Mouse (Mus musculus) telencephalon, adult 2 months (tissue): ENCODE data around the gene Galk1.
"Not testable (repeated sequence)": the region's sequence is repeated elsewhere in the genome, so short reads cannot be mapped to it uniquely, and the experiment has no call there.

ENCODE experiments used
- DNase-seq: peaks from one replicate; pipeline ENCODE4 v3.0.0-alpha.2; 2011; ENCODE audit warnings: low read depth, low spot score

Galk1 gene

DNA sequence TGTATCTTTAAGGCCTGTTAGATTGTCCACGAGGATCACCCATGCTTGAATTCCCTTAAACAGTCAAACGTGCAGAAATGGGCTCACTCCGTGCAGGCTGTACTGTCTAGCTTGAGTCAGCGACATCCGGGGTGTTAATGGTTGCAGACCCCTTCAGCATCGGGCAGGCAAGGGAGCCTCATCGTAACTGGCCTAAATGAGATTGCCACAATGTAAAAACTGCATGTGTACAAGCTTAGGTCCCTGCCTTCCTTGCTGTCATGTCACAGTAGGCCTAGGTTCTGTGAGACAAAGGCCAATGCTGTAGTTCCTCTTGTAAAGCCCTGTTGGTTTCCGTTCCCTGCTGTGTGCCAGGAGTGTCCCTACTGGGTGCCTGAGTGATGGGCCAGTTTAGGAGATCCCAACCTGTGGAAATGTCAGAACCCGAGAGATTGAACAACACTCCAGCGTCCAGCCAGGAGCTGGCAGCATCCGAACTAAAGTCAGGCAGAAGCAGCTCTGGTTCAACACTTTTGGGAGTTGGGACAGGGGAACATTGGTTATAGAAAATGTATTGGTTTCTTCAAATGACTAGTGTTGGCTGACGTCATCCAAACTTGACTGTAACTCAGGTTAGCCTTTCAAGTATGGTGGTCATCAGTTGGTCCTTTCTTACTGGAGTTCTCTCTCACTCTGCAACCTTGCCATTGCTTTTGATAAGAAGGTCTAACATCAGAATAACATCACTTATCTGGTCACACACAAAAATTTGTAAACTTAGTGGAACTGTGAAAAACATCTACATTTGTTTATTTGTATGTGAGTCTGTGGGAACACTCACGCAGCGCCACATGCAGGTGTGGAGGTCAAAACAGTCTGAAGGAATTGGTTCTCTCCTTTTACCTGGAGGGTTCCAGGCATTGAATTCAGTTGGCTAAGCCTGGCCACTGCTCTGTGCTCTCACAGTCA is 18.7 kb upstream of the Galk1 start:
- no peak for DNase-seq

DNA sequence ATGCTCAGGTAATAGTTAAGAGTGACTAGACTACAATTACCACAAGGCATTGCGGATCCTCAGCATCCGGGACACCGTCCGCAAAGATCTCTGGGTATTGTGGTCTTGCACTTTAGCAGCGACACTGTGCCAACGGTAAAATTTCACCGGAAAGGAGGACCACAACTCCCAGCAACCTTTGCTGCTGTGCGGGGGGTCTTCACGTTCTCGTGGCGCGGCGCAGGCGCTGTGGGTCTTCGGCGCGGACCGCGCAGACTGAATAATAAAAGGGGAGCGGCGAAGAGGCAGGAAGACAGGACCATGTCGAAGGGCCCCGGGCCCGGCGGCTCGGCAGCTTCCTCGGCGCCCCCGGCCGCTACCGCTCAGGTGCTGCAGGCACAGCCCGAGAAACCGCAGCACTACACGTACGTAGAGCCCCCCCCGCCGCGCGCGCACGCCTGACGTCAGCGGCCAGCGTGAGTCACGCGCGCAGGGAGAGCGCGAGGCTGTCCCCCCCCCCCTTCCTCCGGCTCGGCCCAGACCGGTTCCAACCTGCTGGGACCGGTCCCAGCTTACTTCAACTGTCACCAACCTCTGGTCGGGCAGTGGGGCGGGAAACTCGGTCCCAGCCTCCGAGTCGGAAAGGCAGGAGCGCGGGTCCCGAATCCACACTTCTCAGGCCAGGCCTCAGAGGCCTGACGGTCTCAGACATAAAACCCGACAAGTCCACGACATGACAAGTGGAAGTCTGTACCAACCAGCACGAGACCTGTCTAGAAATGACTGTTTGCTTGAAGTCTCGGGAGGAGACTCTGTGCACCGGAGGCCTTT is 17.8 kb upstream of the Galk1 start, which contains the start of gene Unk:
TSS of gene Unk (plus strand) at position 235 of the 810 bp plus-strand sequence.
- peak; percentile 99 for DNase-seq

DNA sequence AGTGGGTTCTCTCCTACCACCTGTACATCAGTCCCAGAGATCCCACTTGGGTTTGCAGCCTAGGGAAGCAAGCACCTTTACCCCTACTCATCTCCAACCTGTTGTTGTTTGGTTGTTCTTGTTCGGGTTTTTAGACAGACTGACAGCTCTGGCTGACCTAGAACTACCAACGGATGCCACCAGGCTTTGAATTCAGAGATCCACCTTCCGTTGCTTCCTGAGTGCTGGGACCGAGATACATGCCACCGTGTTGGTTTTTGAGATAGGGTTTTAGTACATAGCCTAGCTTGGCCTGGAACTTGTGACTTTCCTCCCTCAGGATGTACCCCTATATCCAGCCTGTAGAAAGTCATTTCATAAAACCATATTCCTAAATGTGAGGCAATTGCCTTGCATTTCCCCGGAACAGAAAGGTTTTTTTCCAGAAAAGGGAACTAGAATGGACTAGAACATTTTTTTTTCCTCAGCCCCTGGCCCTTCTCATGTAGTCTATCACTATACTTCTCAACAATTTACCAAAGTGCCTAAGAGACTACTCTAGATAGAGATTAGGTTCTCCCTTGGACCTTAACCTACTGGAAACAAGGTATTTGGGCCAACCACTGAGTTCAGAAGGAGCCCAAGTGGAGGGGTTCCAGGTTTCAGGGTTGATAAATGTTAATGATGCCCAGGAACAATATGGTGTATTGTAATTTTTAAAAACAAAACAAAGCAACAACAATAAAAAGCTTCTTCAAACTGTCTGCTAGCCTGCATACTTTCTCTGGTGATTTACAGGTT is 16.8 kb upstream of the Galk1 start:
- DNase-seq: no peak

DNA sequence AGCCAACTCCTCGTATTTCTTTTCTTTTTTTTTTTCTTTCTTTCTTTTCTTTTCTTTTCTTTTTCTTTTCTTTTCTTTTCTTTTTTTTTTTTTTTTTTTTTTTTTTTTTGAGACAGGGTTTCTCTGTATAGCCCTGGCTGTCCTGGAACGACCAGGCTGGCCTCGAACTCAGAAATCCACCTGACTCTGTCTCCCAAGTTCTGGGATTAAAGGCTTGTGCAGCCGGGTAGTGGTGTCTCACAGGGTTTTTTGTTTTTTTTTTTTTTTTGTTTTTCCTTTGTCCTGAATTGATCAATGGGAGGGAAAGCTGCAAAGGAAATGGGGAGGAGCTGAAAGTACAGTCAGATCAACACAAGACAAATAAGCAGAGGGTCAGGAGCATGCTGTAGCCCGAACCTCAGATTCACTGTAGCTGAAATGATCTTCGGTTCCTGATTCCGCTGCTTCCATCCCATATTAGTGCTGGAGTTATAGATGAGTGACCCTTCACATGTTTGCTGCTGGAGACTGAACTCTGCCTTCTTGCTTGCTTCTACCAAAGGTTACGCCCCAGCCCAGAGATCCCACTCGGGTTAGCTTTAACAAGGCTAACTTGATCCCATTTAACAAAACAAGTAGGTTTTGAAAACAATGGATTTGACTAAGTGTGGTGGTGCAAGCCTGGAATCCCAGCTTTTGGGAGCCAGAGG is 15.8 kb upstream of the Galk1 start:
- DNase-seq: no peak

DNA sequence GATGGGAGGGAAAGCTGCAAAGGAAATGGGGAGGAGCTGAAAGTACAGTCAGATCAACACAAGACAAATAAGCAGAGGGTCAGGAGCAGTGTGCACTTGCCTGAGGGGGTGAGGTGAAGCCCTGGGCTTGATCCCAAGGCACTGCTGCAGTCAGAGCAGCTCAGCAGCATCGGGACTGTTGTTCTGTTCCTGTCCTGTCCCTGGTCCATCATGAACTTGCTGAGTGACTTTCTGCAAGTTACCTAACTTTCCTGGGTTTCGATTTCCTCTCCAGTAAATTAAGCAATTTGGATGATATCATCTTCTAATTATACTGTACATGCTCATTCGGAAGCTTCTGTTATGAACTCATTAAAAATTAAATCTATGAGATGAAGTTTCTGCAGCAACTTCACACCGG is 15.2 kb upstream of the Galk1 start, which contains the start of gene H3f3b:
TSS of gene H3f3b (minus strand) at position 207 of the 400 bp plus-strand sequence.
- DNase-seq: no peak

DNA sequence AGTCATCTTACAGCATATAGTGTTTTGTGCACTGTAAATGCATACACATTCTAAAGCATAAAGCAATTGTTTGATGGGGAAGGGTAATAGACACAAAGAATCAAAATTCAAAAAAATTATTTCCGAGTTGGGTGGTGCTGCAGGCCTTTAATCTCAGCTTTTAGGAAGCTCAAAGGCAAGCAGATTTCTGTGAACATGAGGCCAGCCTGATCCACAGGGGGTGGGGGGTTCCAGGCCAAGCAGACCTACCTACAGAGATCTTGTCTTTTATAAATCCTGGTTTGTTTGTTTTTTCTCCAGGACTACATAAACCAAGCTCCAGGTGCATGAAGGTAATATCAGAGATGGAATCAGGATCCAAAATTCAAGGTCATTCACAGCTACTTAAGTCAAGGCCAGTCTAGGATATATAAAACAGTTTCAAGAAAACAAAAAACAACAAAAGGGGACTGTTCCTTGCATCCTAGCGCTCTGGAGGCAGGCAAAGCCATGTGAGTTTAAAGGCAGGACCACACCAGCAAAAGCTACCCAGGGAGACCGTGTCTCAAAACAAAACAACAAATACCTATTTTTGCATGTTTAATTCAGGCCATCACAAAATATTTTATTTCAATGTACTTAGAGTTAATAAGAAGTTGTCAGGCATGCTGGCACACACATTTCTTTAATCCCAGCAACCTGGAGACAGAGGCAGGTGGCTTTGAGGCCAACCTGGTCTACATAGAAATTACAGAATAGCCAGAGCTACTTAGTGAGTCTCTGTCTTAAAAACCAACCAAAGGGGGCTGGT is 12.7 kb upstream of the Galk1 start:
- DNase-seq: no peak

DNA sequence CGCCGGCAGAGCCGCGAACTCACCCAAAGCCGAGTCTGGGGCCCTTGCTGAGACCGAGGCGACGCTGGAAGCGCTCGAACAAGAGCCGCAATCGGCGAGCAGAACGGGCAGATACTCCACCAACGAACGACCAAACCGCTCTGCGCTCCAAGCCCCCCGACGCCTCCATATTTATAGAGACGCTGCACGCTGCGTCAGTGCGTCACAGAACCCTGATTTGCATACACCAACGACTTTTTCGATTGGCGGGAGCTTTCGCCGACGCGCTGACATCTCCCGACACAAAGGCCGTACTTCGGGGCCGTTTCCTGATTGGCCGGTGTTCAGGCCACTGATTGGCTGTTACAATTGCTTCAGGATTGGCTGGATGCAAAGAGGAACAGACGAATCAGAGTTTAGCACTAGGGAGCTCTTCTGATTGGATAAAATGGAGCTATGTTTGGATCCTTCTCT is 11.9 kb upstream of the Galk1 start:
- peak; percentile 100 for DNase-seq

DNA sequence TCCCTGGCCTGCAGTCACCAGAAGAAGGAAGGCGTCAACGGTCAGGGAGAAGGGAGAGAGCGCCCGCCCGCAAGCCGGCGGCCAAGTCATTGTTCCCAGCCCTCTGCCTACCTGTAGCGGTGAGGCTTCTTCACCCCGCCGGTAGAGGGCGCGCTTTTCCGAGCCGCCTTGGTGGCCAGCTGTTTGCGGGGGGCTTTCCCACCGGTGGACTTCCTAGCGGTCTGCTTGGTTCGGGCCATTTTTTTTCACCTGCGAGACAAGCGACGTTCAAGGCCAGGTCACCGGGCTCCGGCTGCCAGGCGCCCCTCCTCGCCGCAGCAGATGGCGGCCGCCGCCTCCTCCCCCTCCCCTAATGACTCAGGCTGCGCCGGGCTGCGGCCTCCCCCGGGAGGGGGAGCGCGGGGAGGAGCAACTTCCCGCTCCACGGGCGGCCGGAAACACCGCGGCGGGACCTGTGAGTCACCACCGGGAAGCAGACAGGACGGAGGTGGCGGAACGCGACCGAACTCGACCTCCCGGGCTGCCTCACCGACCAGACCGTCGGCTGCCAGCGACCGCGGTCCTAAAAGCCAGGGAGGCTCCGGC is 11.3 kb upstream of the Galk1 start:
- peak; percentile 45 for DNase-seq

DNA sequence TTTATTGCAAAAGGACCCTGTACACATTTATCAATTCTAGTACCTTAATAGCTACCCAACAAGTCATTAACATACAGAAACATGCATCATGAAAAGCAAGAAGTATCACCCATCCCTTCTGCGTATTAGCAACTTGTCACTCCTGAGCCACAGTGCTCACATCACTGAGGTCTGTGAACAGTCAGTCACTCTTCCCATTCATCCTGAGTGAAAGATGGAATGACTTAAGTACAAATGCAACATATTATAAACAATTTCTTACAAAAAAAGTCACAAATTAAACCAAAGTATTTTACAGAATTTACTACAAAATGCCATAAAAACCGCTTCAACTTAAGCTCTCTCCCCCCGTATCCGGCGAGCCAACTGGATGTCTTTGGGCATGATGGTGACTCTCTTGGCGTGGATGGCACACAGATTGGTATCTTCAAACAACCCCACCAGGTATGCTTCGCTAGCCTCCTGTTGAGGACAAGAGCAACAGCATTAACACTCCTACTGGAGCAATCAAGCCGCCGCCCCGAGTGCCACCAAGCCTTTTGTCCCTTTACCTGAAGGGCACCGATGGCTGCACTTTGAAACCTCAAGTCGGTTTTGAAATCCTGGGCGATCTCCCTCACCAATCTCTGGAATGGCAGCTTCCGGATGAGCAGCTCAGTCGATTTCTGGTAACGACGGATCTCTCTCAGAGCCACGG is 10.7 kb upstream of the Galk1 start:
- DNase-seq: not testable (repeated sequence)

DNA sequence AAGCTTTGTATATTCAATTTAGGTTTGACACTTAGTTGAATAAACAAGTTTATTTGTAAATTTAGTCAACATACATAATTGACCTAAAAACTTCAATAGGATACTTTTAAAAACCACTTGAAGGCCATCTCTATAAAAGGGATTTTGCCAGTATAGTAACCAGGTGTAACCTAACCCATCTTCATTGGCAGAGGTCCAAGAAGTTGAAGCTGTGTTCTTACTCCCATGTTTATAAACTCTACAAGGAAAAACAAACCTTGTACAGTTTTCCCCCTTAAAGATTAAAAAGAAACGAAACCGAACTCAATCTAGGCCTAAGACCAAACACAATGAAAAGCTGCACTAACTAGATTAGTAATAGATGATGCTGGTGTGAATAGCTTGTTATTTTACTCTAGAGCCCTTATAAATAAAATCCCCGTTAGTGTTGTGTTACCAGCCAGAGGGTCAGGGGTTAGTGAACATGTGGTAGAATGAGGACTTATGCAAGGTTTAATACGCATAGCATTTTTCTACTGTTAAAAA is 9.8 kb upstream of the Galk1 start:
- no peak for DNase-seq

DNA sequence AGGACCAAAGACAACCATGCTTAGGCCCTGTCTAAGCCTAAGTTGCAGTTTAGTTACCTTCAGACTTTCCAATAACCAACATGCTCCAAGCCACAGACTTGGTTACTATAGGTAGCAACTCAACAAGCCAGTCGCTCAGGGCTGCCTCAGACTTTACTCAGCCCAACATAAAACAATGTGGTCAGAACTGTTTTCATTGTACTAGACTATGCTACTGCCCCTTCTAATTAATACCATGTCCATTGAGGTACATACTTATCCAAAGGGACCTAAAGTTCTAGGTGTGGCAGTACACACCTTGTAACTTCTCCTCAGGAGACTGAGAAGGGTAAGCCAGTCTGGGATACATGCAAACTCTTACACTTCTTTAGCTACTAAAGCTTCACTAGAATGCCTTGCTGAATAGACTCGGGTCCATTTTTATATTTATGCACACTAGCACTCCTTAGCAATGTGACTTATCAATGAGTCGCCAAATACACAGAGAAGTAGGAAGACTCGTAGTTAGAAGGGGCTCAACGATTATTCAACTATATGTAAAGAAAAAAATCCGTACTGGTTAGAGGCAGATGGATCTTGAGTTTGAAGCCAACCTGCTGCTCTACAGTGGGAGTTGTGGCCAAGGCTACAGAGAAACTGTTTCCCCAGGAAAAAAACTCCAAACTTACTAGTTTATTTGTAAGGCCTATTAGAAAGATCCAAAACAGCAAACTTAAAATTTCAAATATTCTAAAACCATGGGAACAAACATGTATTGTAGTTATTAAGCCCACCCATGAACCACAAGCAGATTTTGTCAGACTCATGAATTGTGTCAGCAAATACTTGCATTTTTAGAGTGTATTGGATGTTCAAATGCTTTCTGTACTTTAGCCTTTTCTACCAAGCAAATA is 9.1 kb upstream of the Galk1 start:
- DNase-seq: no peak

DNA sequence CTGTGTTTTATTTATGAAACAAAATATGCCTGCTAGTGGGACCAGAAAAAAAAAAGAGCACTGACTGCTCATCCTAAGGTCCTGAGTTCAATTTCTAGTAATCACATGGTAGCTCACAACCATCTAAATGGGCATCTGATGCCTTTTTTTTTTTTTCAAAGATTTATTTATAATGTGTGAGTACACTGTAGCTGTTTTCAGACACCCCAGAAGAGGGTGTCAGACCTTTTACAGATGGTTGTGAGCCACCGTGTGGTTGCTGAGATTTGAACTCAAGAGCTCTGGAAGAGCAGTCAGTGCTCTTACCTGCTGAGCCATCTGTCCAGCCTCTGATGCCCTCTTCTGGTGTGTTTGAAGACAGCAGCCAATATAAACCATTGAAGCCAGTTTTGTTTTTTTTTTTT is 8.0 kb upstream of the Galk1 start:
- DNase-seq: no peak

DNA sequence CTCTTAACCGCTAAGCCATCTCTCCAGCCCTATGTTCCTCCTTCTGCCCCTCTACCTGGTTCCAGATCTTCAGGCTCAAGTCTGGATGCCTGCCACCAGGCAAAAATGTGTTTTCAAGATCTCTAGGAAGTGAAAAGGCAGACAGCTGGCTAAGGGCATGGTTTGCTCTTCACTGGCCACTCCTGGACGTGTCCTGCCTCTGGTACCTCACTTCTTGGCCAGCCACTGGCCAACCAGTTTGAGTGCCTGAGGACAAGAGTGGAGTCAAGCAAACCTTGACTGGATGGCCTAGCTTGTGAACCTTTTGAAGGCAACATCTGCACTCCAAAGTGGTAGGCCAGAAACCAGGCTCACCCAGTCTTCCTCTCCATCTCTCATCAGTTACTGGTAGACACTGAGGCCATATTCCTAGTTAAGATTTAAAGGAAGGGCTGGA is 7.5 kb upstream of the Galk1 start:
- DNase-seq: no peak

DNA sequence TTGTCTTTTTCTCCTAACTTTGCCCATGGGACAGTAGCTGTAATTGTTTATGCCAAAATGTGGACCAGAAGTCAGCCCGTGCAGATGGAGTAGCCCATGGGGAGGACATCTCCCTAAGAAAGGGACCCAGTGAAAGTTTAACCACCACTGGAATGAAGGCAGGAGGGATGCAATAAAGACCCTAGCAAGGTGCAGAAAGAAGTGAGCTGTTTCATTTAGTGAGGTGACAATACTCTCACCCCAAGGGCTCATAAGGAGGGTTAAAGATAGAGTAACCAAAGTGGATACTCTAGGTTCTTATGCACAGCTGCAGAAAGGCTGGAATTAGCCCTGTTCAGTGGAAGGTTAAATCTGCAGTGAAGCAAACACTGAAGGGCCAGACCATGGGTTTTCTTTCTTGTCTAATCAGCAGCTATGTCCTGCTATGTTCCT is 6.9 kb upstream of the Galk1 start:
- no peak for DNase-seq

DNA sequence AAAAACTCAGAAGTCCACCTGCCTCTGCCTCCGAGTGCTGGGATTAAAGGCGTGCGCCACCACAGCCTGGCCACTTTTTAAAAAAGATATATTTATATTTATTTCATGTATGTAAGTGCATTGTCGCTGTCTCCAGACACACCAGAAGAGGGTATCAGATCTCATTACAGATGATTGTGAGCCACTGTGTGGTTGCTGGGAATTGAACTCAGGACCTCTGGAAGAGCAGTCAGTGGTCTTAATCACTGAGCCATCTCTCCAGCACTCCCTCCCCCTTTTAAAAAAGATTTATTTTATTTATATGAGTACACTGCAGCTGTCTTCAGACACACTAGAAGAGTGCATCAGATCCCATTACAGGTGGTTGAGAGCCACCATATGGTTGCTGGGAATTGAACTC is 6.3 kb upstream of the Galk1 start:
- not testable (repeated sequence) for DNase-seq

DNA sequence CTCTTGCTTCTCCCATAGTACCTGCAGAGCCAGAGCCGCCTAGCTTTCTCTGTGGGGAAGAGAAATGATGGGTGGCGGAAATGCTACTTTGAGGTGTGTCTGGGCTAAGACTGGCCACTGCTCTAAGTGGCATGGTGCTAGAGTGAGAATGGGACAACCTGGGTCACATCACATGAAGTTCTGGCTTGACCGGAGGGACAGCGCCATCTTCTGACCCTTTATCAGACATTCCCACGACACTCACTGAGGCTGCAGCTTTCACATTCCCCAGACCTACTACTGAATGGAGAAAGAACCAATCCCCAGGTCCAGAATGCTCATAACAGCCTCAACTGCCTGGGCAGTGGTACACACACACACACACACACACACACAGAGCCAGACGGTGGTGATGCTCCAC is 5.6 kb upstream of the Galk1 start:
- DNase-seq: no peak

DNA sequence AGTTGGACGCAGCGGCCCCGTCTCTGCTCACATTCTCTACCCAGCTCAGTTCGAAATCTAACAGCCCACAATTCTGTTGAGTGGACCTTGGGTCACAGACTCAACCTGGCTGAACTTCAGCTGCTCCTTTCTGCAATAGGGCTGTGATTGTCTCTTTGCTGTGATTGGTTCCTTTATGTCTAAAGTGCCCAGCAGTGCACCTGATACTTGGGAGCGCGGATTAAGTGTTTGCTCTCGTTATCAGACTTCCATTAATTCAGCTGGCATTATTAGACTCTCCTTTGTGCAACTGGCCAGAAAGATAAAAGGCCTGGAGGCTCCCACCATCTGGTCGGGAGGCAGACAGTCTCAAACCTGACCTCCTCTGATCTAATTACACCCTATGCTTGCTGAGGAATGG is 2.3 kb upstream of the Galk1 start:
- no peak for DNase-seq
